Mouse (Mus musculus) thymus, postnatal 14 days (tissue): Measurements from ENCODE around the gene Mrpl19.

Experiments
- DNase-seq: peaks from one replicate; pipeline ENCODE4 v3.0.0; 2021

Gene Mrpl19

DNA sequence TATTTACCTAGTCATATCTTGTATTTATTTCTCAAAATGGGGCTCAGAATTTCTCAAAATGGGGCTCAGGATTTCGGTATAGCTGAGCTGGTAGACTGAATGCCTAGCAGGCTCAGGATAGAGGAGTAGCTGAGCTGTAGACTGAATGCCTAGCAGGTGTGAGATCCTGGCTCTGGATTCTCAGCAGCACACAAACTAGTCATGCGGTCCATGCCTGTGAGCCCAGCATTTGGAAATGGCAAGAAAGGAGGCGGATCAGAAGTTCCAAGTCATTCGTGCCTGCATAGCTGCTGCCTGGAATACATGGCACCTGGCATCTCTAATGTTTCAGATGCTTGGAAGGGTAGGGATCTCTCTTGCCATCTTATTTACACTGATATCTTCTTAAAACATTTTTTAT, 36.4 kb downstream of the Mrpl19 start:
- no peak for DNase-seq

DNA sequence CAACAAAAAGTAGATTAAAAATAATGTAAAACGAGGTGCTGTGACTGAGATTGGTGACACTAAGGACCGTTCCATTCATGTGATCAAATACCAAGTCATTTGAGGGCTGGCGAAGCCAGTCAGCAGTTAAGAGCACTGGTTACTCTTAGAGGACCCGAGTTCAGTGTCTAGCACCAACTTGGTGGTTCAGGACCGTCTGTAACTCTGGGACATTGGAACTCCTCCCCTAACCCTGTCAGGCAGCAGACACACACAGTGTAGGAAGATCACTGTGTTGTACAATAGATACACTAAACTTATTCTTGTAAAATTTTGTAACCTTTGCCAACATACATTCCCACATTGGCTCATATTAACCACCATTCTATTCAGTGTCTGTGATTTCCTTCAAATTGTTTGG, 41.5 kb downstream of the Mrpl19 start:
- DNase-seq: no peak

DNA sequence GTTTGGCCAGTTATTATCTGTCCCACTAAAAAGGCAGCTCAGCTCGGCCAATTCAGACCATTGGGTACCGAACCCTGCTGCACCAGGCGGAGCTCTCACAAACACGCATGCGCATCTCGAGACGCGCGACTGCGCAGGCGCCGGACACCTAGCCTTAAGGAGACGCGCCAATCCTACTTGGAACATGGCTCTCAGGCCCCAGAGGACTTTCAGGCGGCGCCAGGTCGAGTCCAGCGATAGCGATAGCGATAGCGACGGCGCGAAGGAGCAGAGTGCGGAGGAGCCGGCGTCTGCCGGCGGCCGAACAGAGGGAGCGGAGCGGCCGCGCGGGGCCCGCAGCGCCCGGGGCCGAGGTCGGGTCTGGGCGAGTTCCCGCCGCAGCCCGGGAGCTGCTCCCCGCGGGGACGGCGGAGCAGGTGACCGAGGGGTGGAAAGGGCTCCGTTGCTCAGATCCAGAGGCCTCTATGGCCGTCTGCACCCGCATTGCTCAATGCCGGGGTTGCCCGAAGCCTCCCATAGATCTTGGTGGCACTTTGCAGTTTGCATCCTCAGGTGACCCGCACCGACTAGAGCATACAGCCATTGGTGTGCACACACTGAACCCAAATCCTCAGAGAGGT, 42.1 kb downstream of the Mrpl19 start, which contains the start of gene Gcfc2:
Gcfc2 (plus strand) TSS at position 147 of the 620 bp plus-strand sequence.
- DNase-seq: peak; percentile 94

DNA sequence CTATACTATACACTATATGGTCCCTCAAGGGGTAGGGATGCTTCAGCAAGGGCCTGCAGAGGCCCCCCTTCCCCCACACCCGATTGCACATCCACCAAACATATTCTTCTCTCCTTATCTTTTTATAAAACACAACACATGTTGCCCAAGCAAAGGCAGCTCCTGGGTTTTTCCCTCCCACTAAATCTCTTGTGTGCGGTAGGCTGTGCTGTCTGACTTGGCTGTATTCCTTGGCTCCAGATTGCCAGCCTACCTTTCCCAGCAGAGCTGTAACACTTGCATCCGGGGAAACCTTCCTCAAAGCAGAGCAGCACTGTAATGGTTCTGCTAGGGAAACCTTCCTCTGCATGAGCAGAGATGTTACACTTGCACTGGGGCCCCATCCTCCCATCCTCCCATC, 53.6 kb downstream of the Mrpl19 start:
- DNase-seq: no peak

DNA sequence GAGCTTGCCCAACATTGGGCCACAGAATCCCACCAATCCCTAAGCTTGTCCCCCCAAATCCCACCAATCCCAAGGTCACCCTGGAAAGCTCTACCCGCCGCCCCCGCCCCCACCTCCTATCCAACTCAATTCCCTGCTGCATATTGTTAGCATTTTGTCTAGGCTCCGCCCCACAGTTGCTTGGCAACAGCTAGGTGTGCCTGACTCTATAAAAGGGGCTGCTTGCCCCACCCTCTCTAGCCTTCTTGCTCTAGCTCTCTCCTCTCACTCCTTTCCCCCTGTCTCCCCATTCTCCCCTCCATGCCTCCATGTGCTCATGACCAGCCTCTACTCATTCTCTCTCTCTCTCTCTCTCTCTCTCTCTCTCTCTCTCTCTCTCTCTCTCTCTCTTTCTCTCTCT, 54.0 kb downstream of the Mrpl19 start:
- DNase-seq: no peak

DNA sequence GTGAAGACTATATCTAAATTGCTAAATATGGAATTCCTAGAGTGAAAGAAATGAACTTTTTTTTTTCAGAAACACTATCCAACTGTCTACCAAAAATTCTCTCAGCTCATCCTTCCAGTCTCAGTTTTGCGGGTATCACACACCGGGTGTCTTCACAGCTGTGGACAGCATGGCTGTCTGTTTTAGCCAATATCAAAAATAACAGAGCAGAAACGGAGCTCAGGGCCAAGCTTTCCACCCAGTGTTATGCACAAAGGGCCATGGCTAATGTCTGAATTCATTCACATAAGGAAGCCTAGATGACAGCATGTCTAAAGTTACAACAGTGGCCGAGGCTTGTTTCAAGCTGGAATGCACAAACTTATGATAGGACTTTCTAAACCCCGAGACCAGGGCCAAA, 54.5 kb downstream of the Mrpl19 start:
- no peak for DNase-seq

DNA sequence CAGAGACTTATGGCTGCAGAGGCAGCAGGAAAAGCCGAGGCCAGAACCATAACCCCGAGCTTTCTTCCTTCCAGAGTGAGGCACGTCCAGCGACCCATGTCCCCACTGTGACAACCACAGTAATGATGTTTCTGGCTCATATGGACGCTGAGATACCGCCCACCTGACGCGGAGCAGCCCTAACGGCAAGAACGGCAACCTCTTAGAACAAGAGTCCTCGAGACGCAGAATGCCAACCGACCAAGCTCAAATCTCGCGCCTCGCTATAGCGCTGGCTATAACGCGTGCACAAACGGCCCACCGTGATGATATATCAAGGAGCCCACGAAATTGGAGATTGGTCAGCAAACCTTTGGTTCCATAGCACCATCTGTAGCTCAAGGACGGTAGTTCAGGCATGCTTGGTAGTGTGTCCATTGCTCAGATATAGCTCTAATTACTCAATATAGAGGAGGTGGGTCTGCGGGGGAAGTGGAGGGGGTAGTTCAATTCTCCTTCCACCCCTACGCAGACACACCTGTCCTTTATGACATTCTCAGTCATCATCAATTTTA, 55.4 kb downstream of the Mrpl19 start:
- no peak for DNase-seq
